Mouse (Mus musculus) heart, embryonic 16.5 days (tissue): ENCODE measurements at regions not wholly inside any gene's neighbourhood (a gene's known extent, or its start where the extent isn't known, plus 50 kb on each side); places are given as distances from the start of the nearest gene placed in this dataset.
A peak's percentile ranks its signal among the peaks of the same experiment; 100 is the strongest.

Source experiments
- ATAC-seq: fragments of 200-750 bp; cut with Nextera tagmentation; replicated peaks from 2 replicates; pipeline ENCODE4 v1.8.0; 2017; ENCODE audit warnings: moderate number of reproducible peaks; ENCODE audit not compliant: insufficient read depth, low FRiP score; ENCODE audit errors: extremely low read depth
- H3K27ac ChIP-seq: fragments of 300-500 bp; sonication (generic); 2 replicates; pipeline ENCODE4 v1.5.1; 2014; ENCODE audit warnings: mild to moderate bottlenecking, low read length, control low read depth, moderate library complexity
- H3K27me3 ChIP-seq: fragments of 300-500 bp; sonication (generic); 2 replicates; pipeline ENCODE4 v1.6.1; 2014; ENCODE audit warnings: low read length, mixed read lengths; ENCODE audit not compliant: control insufficient read depth, insufficient read depth
- H3K36me3 ChIP-seq: fragments of 300-500 bp; sonication (generic); 2 replicates; pipeline ENCODE4 v1.6.1; 2014; ENCODE audit not compliant: control insufficient read depth, insufficient read depth
- H3K4me1 ChIP-seq: fragments of 300-500 bp; sonication (generic); 2 replicates; pipeline ENCODE4 v1.6.1; 2014; ENCODE audit warnings: low read length, mixed read lengths; ENCODE audit not compliant: control insufficient read depth, insufficient read depth
- H3K4me2 ChIP-seq: fragments of 300-500 bp; sonication (generic); 2 replicates; pipeline ENCODE4 v1.6.1; 2014; ENCODE audit warnings: low read depth, mild to moderate bottlenecking, control low read depth, low read length
- H3K4me3 ChIP-seq: fragments of 300-500 bp; sonication (generic); 2 replicates; pipeline ENCODE4 v1.5.1; 2014; ENCODE audit warnings: mild to moderate bottlenecking, control low read depth, low read length
- H3K9ac ChIP-seq: fragments of 300-500 bp; sonication (generic); 2 replicates; pipeline ENCODE4 v1.6.1; 2014; ENCODE audit warnings: low read length, control low read depth
- H3K9me3 ChIP-seq: fragments of 300-500 bp; sonication (generic); replicated peaks from 2 replicates; pipeline ENCODE4 v1.6.1; 2016; ENCODE audit warnings: low read length; ENCODE audit not compliant: control insufficient read depth
- WGBS: fragments of 180-500 bp; shearing (Covaris S2); extraction: QIAGEN DNeasy Blood & Tissue Kit; methylation state at CpG from one replicate; pipeline ENCODE4 v1.1.7; 2014; 5-methylcytosine and 5-hydroxymethylcytosine counted together

DNA sequence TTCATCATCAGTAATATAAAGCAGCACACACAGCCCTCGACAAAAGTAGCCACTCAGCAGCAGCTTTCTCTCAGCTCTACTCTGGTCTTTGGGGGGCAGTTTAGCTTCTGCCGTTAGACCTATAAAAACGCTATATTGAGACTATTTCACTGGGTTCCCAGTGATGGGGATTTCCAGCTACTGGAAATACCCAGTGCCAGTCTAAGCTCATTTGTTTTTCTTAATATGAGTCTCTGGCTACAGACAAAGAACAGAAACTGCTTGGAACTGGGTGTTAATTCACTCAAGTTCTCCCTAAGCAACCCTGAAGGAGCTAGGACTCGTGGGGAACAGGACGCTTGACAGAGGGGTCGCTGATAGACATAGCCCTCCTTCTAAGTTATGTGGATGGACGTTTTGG is 100.3 kb upstream of the Cdc42ep3 start:
- no peak overlapping the region for H3K27ac ChIP-seq
- no peaks in the 10 kb centered on the region for H3K27me3 ChIP-seq
- no peaks in the 10 kb centered on the region for H3K9me3 ChIP-seq
- no peak overlapping the region for H3K4me3 ChIP-seq
- 69% methylated on average over 7 of the region's 7 CpGs for WGBS
- H3K4me2 ChIP-seq: no peak overlapping the region
- H3K4me1 ChIP-seq: peaks cover 11% of the 10 kb centered on the region
- H3K36me3 ChIP-seq: no peaks in the 10 kb centered on the region
- no peak overlapping the region for H3K9ac ChIP-seq
- ATAC-seq: no peak

DNA sequence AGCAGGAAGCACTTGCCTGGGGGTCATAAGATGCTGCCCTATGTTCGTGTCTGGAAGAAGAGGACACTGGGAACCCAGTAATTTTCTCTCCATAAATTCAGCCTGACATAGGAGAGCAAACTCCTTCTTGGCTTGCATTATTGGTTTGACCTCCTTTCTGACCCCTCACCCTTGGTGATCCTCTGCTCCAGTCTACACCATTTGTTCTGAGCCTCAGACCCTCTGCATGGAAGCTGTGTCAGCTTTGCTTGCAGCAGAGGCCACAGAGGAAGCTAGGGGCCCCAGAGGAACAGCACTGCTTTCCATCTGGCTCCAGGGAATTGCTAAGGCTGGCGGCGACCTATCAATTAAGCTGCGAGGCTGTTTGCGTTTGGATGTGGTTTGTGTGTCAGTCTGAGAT is 102.7 kb upstream of the Cdc42ep3 start:
- Histone ChIP-seq H3K4me1 (peaks cover 9% of the 10 kb centered on the region; the same call in 1 of the 2 replicates), H3K9me3 (no peaks in the 10 kb centered on the region), H3K36me3 (no peaks in the 10 kb centered on the region), H3K27ac (no peak overlapping the region), H3K9ac (no peak overlapping the region), H3K27me3 (no peaks in the 10 kb centered on the region), H3K4me3 (no peak overlapping the region), H3K4me2 (no peak overlapping the region)
- no peak for ATAC-seq
- WGBS: 44% methylated on average over 5 of the region's 5 CpGs

GRCm38 (mm10) chr17:79461681-79462091 is 106.8 kb upstream of the Cdc42ep3 start:
- H3K27me3 ChIP-seq: no peaks in the 10 kb centered on the region
- H3K27ac ChIP-seq: no peak overlapping the region; the same call in 1 of the 2 replicates
- H3K4me3 ChIP-seq: no peak overlapping the region
- H3K9me3 ChIP-seq: no peaks in the 10 kb centered on the region
- no peaks in the 10 kb centered on the region for H3K4me1 ChIP-seq
- H3K36me3 ChIP-seq: no peaks in the 10 kb centered on the region
- H3K9ac ChIP-seq: no peak overlapping the region
- H3K4me2 ChIP-seq: no peak overlapping the region
- 44% methylated on average over 3 of the region's 3 CpGs for WGBS
- ATAC-seq: no peak

DNA sequence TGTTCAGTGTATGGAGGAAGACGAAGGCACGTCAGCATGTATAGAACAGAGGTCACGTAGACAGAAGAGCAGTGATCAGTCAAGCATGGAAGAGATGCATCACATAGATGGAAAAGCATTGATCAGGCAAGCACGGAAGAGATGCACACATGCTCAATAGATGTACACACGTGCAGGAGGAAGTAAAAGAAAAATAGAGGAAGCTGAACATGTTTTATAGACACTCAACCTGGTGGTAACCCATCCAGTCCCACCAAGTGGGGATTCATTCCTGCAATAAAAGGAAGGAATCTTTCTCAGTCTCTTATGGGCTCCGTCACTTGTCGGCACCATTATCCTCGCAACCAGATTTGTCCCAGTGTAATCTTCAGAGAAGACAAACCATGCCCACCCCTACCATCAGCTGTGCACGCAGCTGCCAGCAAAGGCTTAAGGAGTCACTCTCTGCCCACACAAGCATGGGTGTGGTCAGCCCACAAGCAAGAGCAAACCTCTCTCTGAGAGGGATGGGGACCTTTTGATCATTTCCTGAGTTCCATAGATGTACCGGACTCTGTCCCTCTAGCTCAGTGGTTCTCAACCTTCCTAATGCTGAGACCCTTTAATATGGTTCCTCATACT is 108.3 kb upstream of the Cdc42ep3 start:
- H3K9me3 ChIP-seq: no peaks in the 10 kb centered on the region
- H3K36me3 ChIP-seq: no peaks in the 10 kb centered on the region
- H3K4me1 ChIP-seq: no peaks in the 10 kb centered on the region
- H3K27ac ChIP-seq: no peak overlapping the region
- no peak overlapping the region for H3K4me2 ChIP-seq
- H3K27me3 ChIP-seq: no peaks in the 10 kb centered on the region
- no peak overlapping the region for H3K9ac ChIP-seq
- ATAC-seq: no peak
- no peak overlapping the region for H3K4me3 ChIP-seq
- WGBS: 87% methylated on average over 10 of the region's 10 CpGs

DNA sequence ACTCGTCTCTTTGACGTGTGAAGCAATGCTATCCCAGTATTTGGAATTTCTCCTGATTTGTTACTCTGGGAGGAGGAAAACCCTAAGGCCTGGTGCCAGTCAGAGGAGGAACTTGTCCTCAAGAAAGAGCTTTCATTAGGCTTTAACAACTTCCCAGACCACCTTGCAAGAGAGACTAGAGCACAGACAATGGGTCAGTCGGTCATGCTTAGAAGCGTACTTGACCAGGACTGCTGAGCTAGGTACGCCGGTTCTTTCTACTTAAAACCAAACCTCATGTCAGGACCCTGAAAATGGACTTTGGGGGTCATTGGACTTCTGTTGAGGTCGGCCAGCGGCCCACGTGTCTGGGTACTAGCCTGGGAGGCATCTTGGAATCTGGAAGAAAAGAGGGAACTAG is 110.8 kb upstream of the Cdc42ep3 start:
- WGBS: 88% methylated on average over 9 of the region's 9 CpGs

DNA sequence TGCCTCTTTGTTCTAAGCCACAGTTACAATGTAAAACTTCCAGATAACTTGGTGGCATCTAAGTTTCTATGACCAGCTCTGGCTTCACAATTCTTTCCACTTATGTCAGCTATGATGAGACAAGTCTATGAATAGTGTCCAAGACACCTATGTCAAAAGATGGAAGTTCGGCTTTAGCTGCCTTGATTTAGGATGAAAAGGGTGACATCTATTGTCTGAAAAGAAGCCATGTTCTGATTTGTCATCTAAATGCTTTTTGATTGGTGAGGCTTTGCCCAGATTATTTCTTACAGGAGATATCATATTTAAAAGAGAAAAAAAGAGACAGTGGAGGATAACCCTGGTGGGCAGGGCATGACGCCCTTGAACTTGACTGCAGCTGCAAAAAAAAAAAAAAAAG is 116.7 kb upstream of the Cdc42ep3 start:
- Histone ChIP-seq H3K9ac (no peak overlapping the region), H3K4me1 (peaks cover 8% of the 10 kb centered on the region; the same call in 1 of the 2 replicates), H3K4me2 (no peak overlapping the region), H3K27me3 (no peaks in the 10 kb centered on the region), H3K9me3 (no peaks in the 10 kb centered on the region), H3K4me3 (no peak overlapping the region), H3K36me3 (no peaks in the 10 kb centered on the region), H3K27ac (no peak overlapping the region)
- no peak for ATAC-seq
- WGBS: 61% methylated on average over 2 of the region's 2 CpGs

More for the DNA sequence above, 110.8 kb upstream of the Cdc42ep3 start:
- Histone ChIP-seq H3K27me3 (no peaks in the 10 kb centered on the region), H3K4me1 (no peaks in the 10 kb centered on the region), H3K9ac (no peak overlapping the region), H3K4me2 (no peak overlapping the region), H3K36me3 (no peaks in the 10 kb centered on the region), H3K9me3 (no peaks in the 10 kb centered on the region), H3K27ac (no peak overlapping the region), H3K4me3 (no peak overlapping the region)
- ATAC-seq: no peak

DNA sequence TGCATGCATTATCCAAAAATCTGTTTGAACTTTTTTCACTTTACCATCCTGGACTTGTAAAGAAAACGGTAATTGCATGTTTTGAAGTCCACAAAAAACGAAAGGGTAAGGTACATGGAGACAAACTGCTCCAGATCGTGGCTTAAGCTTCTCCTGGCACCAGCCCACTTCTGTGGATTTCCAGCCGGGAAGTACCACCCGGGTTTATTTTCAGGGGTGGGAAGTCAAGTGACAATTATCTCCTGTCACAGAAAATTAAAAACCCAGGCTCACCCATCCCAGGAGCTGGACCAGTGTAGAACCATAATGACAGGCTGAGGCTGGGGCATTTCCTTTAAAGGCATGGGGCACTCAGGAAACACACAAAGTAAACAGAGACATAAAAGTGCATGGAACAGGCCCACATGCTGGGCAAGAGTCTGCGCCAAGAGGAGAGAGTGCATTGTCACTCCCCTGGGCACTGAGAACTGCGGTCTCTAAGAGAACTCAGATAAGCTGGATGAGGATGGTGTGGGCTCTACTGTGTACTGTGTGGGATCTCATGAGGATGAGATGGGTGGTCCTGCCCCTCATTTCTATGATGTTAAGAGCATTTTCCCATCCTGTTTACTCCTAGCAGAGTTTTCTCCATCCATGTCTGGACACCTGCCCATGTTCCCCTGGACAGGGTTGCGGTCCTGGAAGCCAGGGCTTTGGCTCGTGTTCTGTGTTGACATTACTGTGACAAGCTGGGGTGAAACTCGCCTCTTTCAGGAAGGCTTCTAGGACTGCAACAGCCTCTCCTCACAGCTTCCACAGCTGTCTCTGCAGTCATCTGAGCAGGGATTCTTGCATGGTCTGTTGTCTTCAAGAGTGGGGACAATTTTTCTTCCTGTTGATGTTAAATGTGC is 117.5 kb upstream of the Cdc42ep3 start:
- Histone ChIP-seq H3K27ac (peak overlapping the region; percentile 55; the same call in 1 of the 2 replicates), H3K27me3 (no peaks in the 10 kb centered on the region), H3K36me3 (no peaks in the 10 kb centered on the region), H3K4me2 (peak overlapping the region; percentile 35; the same call in 1 of the 2 replicates), H3K9me3 (no peaks in the 10 kb centered on the region), H3K9ac (no peak overlapping the region), H3K4me3 (no peak overlapping the region), H3K4me1 (peaks cover 8% of the 10 kb centered on the region; the same call in 1 of the 2 replicates)
- 35% methylated on average over 10 of the region's 10 CpGs for WGBS
- peak; percentile 75; the same call in 1 of the 2 replicates for ATAC-seq

DNA sequence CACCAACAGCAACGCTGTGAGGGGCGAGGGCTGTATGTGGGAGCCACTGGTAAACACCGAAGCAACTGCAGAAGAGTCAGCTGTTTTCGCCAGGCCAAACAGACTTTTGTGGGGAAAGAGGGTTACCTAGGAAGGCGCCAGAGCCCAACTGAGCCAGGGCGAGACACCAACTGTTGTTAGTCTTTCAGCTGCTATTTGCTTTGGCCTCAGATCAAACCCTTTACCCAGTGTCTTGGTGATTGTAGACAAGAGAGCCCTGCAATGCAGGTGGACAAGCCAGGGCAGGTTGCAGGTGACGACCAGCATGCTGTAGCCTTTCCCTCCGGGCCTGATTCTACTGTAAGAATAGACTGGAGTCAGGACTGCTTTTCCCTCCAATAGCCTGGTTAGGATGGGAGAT is 121.8 kb upstream of the Cdc42ep3 start:
- Histone ChIP-seq H3K27ac (no peak overlapping the region), H3K27me3 (no peaks in the 10 kb centered on the region), H3K4me2 (no peak overlapping the region), H3K36me3 (no peaks in the 10 kb centered on the region), H3K9ac (no peak overlapping the region), H3K4me1 (peaks cover 8% of the 10 kb centered on the region; the same call in 1 of the 2 replicates), H3K4me3 (no peak overlapping the region), H3K9me3 (no peaks in the 10 kb centered on the region)
- WGBS: 85% methylated on average over 8 of the region's 8 CpGs
- ATAC-seq: no peak

- H3K9ac ChIP-seq: no peak overlapping the region
- 49% methylated on average over 6 of the region's 6 CpGs for WGBS
- ATAC-seq: peak; percentile 41; the same call in 1 of the 2 replicates
- H3K4me2 ChIP-seq: no peak overlapping the region
- no peaks in the 10 kb centered on the region for H3K27me3 ChIP-seq
- H3K36me3 ChIP-seq: no peaks in the 10 kb centered on the region
- H3K27ac ChIP-seq: no peak overlapping the region
- H3K9me3 ChIP-seq: no peaks in the 10 kb centered on the region
- H3K4me1 ChIP-seq: no peaks in the 10 kb centered on the region; the same call in 1 of the 2 replicates
- H3K4me3 ChIP-seq: no peak overlapping the region
Observed at GRCm38 (mm10) chr17:79481112-79481738, 126.3 kb upstream of the Cdc42ep3 start.
